Mouse (Mus musculus): ENCODE results near the gene Liph.

GRCm38 (mm10) chr16:21946761-21947715 is 48.4 kb downstream of the Liph start, which contains the start of gene Tmem41a:
- 0 out of 2 replicates have a peak, but pooled peaks have one; percentile 39 for TF ChIP-seq CTCF (IDR thresholded peaks at IDR 0.05; ENCODE audit: borderline replicate concordance, control insufficient read depth, extremely low read depth, insufficient read depth, low read length, poor library complexity)
- TF ChIP-seq POLR2A (IDR thresholded peaks at IDR 0.05; ENCODE audit: control insufficient read depth, extremely low read depth, insufficient read depth, low read length, poor library complexity), result peak; percentile 57
